Mouse (Mus musculus) liver, postnatal 0 days (tissue): Measurements from ENCODE around the gene Rbm19. TPM values are rescaled to one million over a fixed set of nuclear protein-coding genes. Genes with fewer than 3 reads are reported as not detected.

Experiments used
- ATAC-seq: fragments of 200-750 bp; cut with Nextera tagmentation; 2 replicates; pipeline ENCODE4 v1.8.0; 2017; ENCODE audit warnings: mild to moderate bottlenecking, moderate library complexity
- DNase-seq: peaks from one replicate; pipeline ENCODE4 v3.0.0-alpha.2; 2016
- H3K27ac ChIP-seq: fragments of 300-500 bp; sonication (generic); 2 replicates; pipeline ENCODE4 v1.5.1; 2014; ENCODE audit warnings: antibody characterized with exemption, moderate library complexity, mild to moderate bottlenecking, low read depth
- H3K27me3 ChIP-seq: fragments of 300-500 bp; sonication (generic); 2 replicates; pipeline ENCODE4 v1.6.1; 2014; ENCODE audit warnings: low read length, control low read depth, mixed read lengths; ENCODE audit not compliant: insufficient read depth
- H3K36me3 ChIP-seq: fragments of 300-500 bp; sonication (generic); replicated peaks from 2 replicates; pipeline ENCODE4 v1.6.1; 2014; ENCODE audit warnings: mild to moderate bottlenecking, control low read depth, low read length, moderate library complexity, mixed read lengths; ENCODE audit not compliant: insufficient read depth
- H3K4me1 ChIP-seq: fragments of 300-500 bp; sonication (generic); 2 replicates; pipeline ENCODE4 v1.6.1; 2014; ENCODE audit warnings: antibody characterized with exemption, mild to moderate bottlenecking, control low read depth; ENCODE audit not compliant: insufficient read depth
- H3K4me2 ChIP-seq: fragments of 300-500 bp; sonication (generic); 2 replicates; pipeline ENCODE4 v1.6.1; 2014; ENCODE audit warnings: low read depth, mild to moderate bottlenecking, low read length, moderate library complexity, mixed read lengths
- H3K4me3 ChIP-seq: fragments of 300-500 bp; sonication (generic); 2 replicates; pipeline ENCODE4 v1.5.1; 2014; ENCODE audit warnings: low read depth, low read length
- H3K9ac ChIP-seq: fragments of 300-500 bp; sonication (generic); replicated peaks from 2 replicates; pipeline ENCODE4 v1.6.1; 2014; ENCODE audit warnings: mild to moderate bottlenecking, moderate library complexity
- H3K9me3 ChIP-seq: fragments of 300-500 bp; sonication (generic); 2 replicates; pipeline ENCODE4 v1.6.1; 2016; ENCODE audit warnings: mild to moderate bottlenecking, control low read depth, low read length, mixed read lengths
- CTCF ChIP-seq: sonication (generic); IDR thresholded peaks from 2 replicates; pipeline ENCODE4 v1.5.1; 2016; ENCODE audit warnings: antibody characterized with exemption, low read depth
- EP300 ChIP-seq: IDR thresholded peaks from 2 replicates; pipeline ENCODE4 v1.6.1; 2016; ENCODE audit warnings: antibody characterized with exemption, low read depth, mild to moderate bottlenecking
- whole genome bisulfite sequencing: fragments of 180-500 bp; shearing (Covaris S2); extraction: QIAGEN DNeasy Blood & Tissue Kit; methylation state at CpG from one replicate; pipeline ENCODE4 v1.1.7; 2014; ENCODE audit not compliant: insufficient replicate concordance; 5-methylcytosine and 5-hydroxymethylcytosine counted together
- polyA plus RNA-seq: library from polyadenylated mRNA; unstranded; fragments of >200 nt; fragmentation: Nextera tagmentation; extraction: Ambion mirVana; gene quantifications from 2 replicates; pipeline ENCODE4 v1.2.1, GENCODE M21; 2015

Rbm19 gene
- polyA plus RNA-seq, 1 experiment from 2014 or later, result 6.9 TPM

GRCm38 (mm10) chr5:120143941-120144340 is 27.7 kb downstream of the Rbm19 start:
- 56% methylated on average over 7 of the region's 7 CpGs for WGBS
- Histone ChIP-seq H3K9me3 (no peaks in the 10 kb centered on the region), H3K27me3 (no peaks in the 10 kb centered on the region), H3K27ac (no peak overlapping the region), H3K36me3 (peaks cover 11% of the 10 kb centered on the region), H3K9ac (no peak overlapping the region), H3K4me2 (no peak overlapping the region), H3K4me3 (no peak overlapping the region), H3K4me1 (peaks cover 3% of the 10 kb centered on the region)
- ATAC-seq, result no peak
- no peak for TF ChIP-seq EP300
- TF ChIP-seq CTCF, result peak; percentile 79
- DNase-seq, result peak; percentile 63

GRCm38 (mm10) chr5:120145371-120146050 is 29.2 kb downstream of the Rbm19 start:
- no peak overlapping the region for H3K4me2 ChIP-seq
- H3K27ac ChIP-seq, result no peak overlapping the region
- no peak overlapping the region for H3K4me3 ChIP-seq
- TF ChIP-seq CTCF (no peak), EP300 (no peak)
- H3K27me3 ChIP-seq, result no peaks in the 10 kb centered on the region
- no peaks in the 10 kb centered on the region for H3K9me3 ChIP-seq
- H3K36me3 ChIP-seq, result peaks cover 15% of the 10 kb centered on the region
- H3K4me1 ChIP-seq, result no peaks in the 10 kb centered on the region
- ATAC-seq (no peak), DNase-seq (no peak)
- no peak overlapping the region for H3K9ac ChIP-seq
- 86% methylated on average over 18 of the region's 19 CpGs for WGBS

- Histone ChIP-seq H3K9me3 (no peaks in the 10 kb centered on the region), H3K4me1 (no peaks in the 10 kb centered on the region), H3K27ac (no peak overlapping the region), H3K4me3 (no peak overlapping the region), H3K36me3 (peaks cover 18% of the 10 kb centered on the region), H3K4me2 (no peak overlapping the region), H3K27me3 (no peaks in the 10 kb centered on the region), H3K9ac (no peak overlapping the region)
- DNase-seq (no peak), ATAC-seq (no peak)
- 74% methylated on average over 11 of the region's 11 CpGs for WGBS
- peak; percentile 60 for TF ChIP-seq CTCF
- TF ChIP-seq EP300, result no peak
These were observed 29.8 kb downstream of the Rbm19 start for GRCm38 (mm10) chr5:120146051-120146385.

GRCm38 (mm10) chr5:120146909-120147308 is 30.6 kb downstream of the Rbm19 start:
- H3K27me3 ChIP-seq, result no peaks in the 10 kb centered on the region
- no peak for DNase-seq

GRCm38 (mm10) chr5:120148246-120148645 is 32.0 kb downstream of the Rbm19 start:
- Histone ChIP-seq H3K4me3 (no peak overlapping the region), H3K4me1 (no peaks in the 10 kb centered on the region), H3K9me3 (no peaks in the 10 kb centered on the region), H3K27ac (no peak overlapping the region), H3K4me2 (no peak overlapping the region), H3K36me3 (peaks cover 21% of the 10 kb centered on the region), H3K27me3 (no peaks in the 10 kb centered on the region), H3K9ac (no peak overlapping the region)
- TF ChIP-seq EP300, result no peak
- TF ChIP-seq CTCF, result no peak
- 93% methylated on average over 9 of the region's 9 CpGs for WGBS
- ATAC-seq, result no peak
- DNase-seq, result no peak

More at GRCm38 (mm10) chr5:120146909-120147308, 30.6 kb downstream of the Rbm19 start:
- ATAC-seq, result no peak
- Histone ChIP-seq H3K36me3 (peaks cover 18% of the 10 kb centered on the region), H3K4me3 (no peak overlapping the region), H3K4me2 (no peak overlapping the region), H3K27ac (no peak overlapping the region), H3K9ac (no peak overlapping the region), H3K9me3 (no peaks in the 10 kb centered on the region), H3K4me1 (no peaks in the 10 kb centered on the region)
- TF ChIP-seq CTCF (no peak), EP300 (no peak)
- WGBS, result 91% methylated on average over 3 of the region's 3 CpGs

GRCm38 (mm10) chr5:120151145-120151544 is 34.9 kb downstream of the Rbm19 start:
- H3K4me2 ChIP-seq, result no peak overlapping the region
- no peak for ATAC-seq
- WGBS, result 77% methylated on average over 4 of the region's 4 CpGs
- no peaks in the 10 kb centered on the region for H3K27me3 ChIP-seq
- no peak overlapping the region for H3K9ac ChIP-seq
- no peak overlapping the region for H3K4me3 ChIP-seq
- no peak overlapping the region for H3K27ac ChIP-seq
- H3K36me3 ChIP-seq, result peaks cover 9% of the 10 kb centered on the region; the same call in 1 of the 2 replicates
- no peaks in the 10 kb centered on the region for H3K4me1 ChIP-seq
- TF ChIP-seq EP300, result no peak
- peak; percentile 61 for TF ChIP-seq CTCF
- no peaks in the 10 kb centered on the region for H3K9me3 ChIP-seq
- DNase-seq, result no peak

- 79% methylated on average over 3 of the region's 3 CpGs for WGBS
- ATAC-seq, result no peak
These were observed 36.9 kb downstream of the Rbm19 start for GRCm38 (mm10) chr5:120153140-120153539.

More at GRCm38 (mm10) chr5:120153140-120153539, 36.9 kb downstream of the Rbm19 start:
- no peak overlapping the region for H3K9ac ChIP-seq
- TF ChIP-seq CTCF (no peak), EP300 (no peak)
- no peak overlapping the region for H3K4me3 ChIP-seq
- H3K4me1 ChIP-seq, result no peaks in the 10 kb centered on the region
- H3K4me2 ChIP-seq, result no peak overlapping the region
- H3K36me3 ChIP-seq, result peaks cover 9% of the 10 kb centered on the region; the same call in 1 of the 2 replicates
- H3K27ac ChIP-seq, result no peak overlapping the region
- H3K9me3 ChIP-seq, result no peaks in the 10 kb centered on the region
- no peak for DNase-seq
- no peaks in the 10 kb centered on the region for H3K27me3 ChIP-seq
